Mouse (Mus musculus): ENCODE data around the gene Tex12.

DNA sequence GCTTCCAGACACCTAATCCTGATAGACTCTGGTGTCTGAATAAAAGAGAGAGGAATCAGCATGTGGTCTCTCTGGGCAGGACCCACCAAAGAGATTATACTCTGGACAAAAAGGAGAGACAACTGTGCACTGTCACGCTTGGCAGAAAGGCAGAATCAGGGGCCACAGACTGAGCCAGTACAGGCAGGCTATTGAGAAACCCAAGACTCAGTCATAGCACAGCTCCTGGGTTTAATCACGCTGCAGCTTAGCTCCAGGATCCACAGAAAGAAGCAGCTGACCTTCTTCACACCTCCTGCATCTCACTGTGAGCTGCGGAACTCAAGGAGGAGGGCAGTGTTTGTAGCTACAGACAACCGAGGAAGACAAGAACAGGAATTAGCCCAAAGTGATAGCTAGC is 19.2 kb upstream of the Tex12 start:
- no peak for TF ChIP-seq ETS1 (IDR thresholded peaks at IDR 0.05; ENCODE audit: low read depth, low read length)
- TF ChIP-seq EP300 (IDR thresholded peaks at IDR 0.05; ENCODE audit: low read depth in 1 of 2, low read length in 2 of 2) = no peak
- no peak for TF ChIP-seq GABPA (IDR thresholded peaks at IDR 0.05; ENCODE audit: low read depth, low read length)
- TF ChIP-seq POLR2A (IDR thresholded peaks at IDR 0.05; ENCODE audit: control insufficient read depth in 1 of 2, insufficient read depth in 1 of 2, low read depth in 1 of 2, low read length in 2 of 2, poor library complexity in 1 of 2) = no peak
- no peak for TF ChIP-seq ZMIZ1 (IDR thresholded peaks at IDR 0.05; ENCODE audit: low read depth, low read length)
- no peak for TF ChIP-seq RAD21 (IDR thresholded peaks at IDR 0.05; ENCODE audit: low read depth, low read length)
- TF ChIP-seq MAX (IDR thresholded peaks at IDR 0.05; ENCODE audit: low read length) = no peak
- TF ChIP-seq ZNF384 (IDR thresholded peaks at IDR 0.05; ENCODE audit: low read depth, low read length) = no peak
- TF ChIP-seq CTCF (IDR thresholded peaks at IDR 0.05 in 2 of 3, conservative IDR thresholded peaks at IDR 0.05 in 1 of 3; ENCODE audit: control insufficient read depth in 1 of 3, insufficient read depth in 1 of 3, low read depth in 2 of 3, low read length in 3 of 3, poor library complexity in 1 of 3, severe bottlenecking in 1 of 3) = no peak
- TF ChIP-seq GATA1 (IDR thresholded peaks at IDR 0.05; ENCODE audit: low read depth, low read length) = no peak
